ENCODE assay signal across 8 mouse cellular contexts in the genomic region with DNA sequence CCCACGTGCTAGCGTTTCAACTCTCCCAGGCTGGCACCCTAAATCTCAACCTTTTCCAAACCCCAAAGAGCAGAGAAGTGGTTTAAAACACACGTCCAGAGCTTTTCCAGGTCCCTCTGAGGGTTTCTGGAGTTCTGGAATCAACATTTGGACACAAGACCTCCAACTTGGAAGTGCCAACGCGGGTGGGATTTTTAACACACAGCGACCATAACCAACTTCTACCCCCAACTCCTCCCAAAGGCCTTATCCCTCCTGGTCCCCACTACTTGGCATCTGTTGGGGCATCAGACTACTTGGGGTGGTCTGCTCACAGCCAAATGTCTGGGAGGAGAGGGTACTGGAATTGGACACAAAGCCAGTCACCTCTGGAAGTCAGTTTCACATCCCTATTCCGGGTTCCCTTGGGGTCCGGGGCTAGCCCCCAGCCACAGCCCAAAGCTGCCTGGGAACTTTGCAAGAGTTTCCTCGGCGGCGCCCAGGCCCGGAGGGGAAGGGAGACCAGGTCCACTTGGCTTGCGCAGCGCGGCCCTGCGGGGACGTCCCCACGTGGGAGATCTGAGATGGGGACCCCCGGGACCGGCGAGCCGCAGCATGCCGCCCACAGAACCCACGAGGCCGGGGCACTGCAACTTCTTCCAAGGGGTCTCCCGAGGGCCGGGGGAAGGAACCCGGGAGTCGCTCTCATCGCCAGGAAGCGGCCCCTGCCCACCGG. TPM values are rescaled to one million over a fixed set of nuclear protein-coding genes. Genes with fewer than 3 reads are reported as not detected.
DNase-seq lines count a peak whose midpoint lies in the region; ATAC-seq lines count a peak whose summit lies in the region.

No protein-coding gene starts in this region.

- peak overlapping the region; percentile 90 for H3K4me2 ChIP-seq in embryonic facial prominence, embryonic 13.5 days
- peak overlapping the region; percentile 96 for H3K4me2 ChIP-seq in liver, embryonic 12.5 days

- H3K27ac ChIP-seq in embryonic facial prominence, embryonic 13.5 days: peak overlapping the region; percentile 99
- peak overlapping the region; percentile 93 for H3K27ac ChIP-seq in liver, embryonic 12.5 days

- peak; percentile 27 for DNase-seq in kidney, adult 9 months
- no peak for DNase-seq in kidney, adult 18-20 months
- DNase-seq in NIH3T3 (ENCODE audit: low read depth): peak; percentile 13
- peak; percentile 55 for DNase-seq in heart, postnatal 4 days
- DNase-seq in ovary, postnatal 36 days (ENCODE audit: low spot score): peak; percentile 52

- H3K4me3 ChIP-seq in embryonic facial prominence, embryonic 13.5 days: peak overlapping the region; percentile 93
- peak overlapping the region; percentile 96 for H3K4me3 ChIP-seq in liver, embryonic 12.5 days

- peak overlapping the region; percentile 100 for H3K9ac ChIP-seq in embryonic facial prominence, embryonic 13.5 days
- peak overlapping the region; percentile 98 for H3K9ac ChIP-seq in liver, embryonic 12.5 days

- no peaks in the 10 kb centered on the region for H3K9me3 ChIP-seq in embryonic facial prominence, embryonic 13.5 days
- no peaks in the 10 kb centered on the region for H3K9me3 ChIP-seq in liver, embryonic 12.5 days (replicated peaks)

- H3K4me1 ChIP-seq in embryonic facial prominence, embryonic 13.5 days: peaks cover 26% of the 10 kb centered on the region
- H3K4me1 ChIP-seq in liver, embryonic 12.5 days: peaks cover 48% of the 10 kb centered on the region

- peaks cover 20% of the 10 kb centered on the region for H3K36me3 ChIP-seq in embryonic facial prominence, embryonic 13.5 days
- H3K36me3 ChIP-seq in liver, embryonic 12.5 days: peaks cover 30% of the 10 kb centered on the region

- WGBS in embryonic facial prominence, embryonic 13.5 days: under 1% methylated on average over 32 of the region's 32 CpGs
- under 1% methylated on average over 31 of the region's 32 CpGs for WGBS in liver, embryonic 12.5 days (ENCODE audit: insufficient replicate concordance)

- no peak for ATAC-seq in embryonic facial prominence, embryonic 13.5 days (ENCODE audit: insufficient number of reproducible peaks, insufficient read depth, low FRiP score, low TSS enrichment, low read depth)
- no peak for ATAC-seq in liver, embryonic 12.5 days
- no peak for ATAC-seq in megakaryocyte progenitor cell, adult 5-6 weeks (replicated peaks; ENCODE audit: poor library complexity)

- H3K27me3 ChIP-seq in embryonic facial prominence, embryonic 13.5 days: no peaks in the 10 kb centered on the region
- H3K27me3 ChIP-seq in liver, embryonic 12.5 days (replicated peaks): no peaks in the 10 kb centered on the region

RNA-seq across cellular contexts. Expression of gene Cdk2ap1, which starts 9.7 kb away (rescaled TPM):
- polyA plus RNA-seq in embryonic facial prominence, embryonic 13.5 days (2015; fragmentation: Nextera tagmentation; extraction: Ambion mirVana): 40.1 and 43.8 TPM in 2 replicates
- total RNA-seq in heart, postnatal 4 days (2021): 100 to 1,000 TPM; 201 to 202 TPM
- 91.0 and 104 TPM in 2 replicates for polyA plus RNA-seq in liver, embryonic 12.5 days (2016; fragmentation: Nextera tagmentation; extraction: Ambion mirVana)
- total RNA-seq in megakaryocyte progenitor cell, adult 5-6 weeks (2015): 256 and 268 TPM in 2 replicates
- total RNA-seq in megakaryocyte progenitor cell, adult 5-6 weeks (2017): 174 and 218 TPM in 2 replicates

RNA-seq across cellular contexts. Expression of gene 2810006K23Rik, which starts 25.3 kb away (rescaled TPM):
- 17.7 and 19.4 TPM in 2 replicates for polyA plus RNA-seq in embryonic facial prominence, embryonic 13.5 days (2015; fragmentation: Nextera tagmentation; extraction: Ambion mirVana)
- total RNA-seq in heart, postnatal 4 days (2021): 10 to 100 TPM; 11.7 to 13.0 TPM
- polyA plus RNA-seq in liver, embryonic 12.5 days (2016; fragmentation: Nextera tagmentation; extraction: Ambion mirVana): 10.2 and 10.5 TPM in 2 replicates
- total RNA-seq in megakaryocyte progenitor cell, adult 5-6 weeks (2015): 12.8 and 15.7 TPM in 2 replicates
- 18.9 and 22.1 TPM in 2 replicates for total RNA-seq in megakaryocyte progenitor cell, adult 5-6 weeks (2017)

RNA-seq across cellular contexts. Expression of gene Mphosph9, which starts 25.4 kb away (rescaled TPM):
- 12.5 and 14.0 TPM in 2 replicates for polyA plus RNA-seq in embryonic facial prominence, embryonic 13.5 days (2015; fragmentation: Nextera tagmentation; extraction: Ambion mirVana)
- total RNA-seq in heart, postnatal 4 days (2021): 10 to 100 TPM; 12.1 to 13.9 TPM
- 8.5 and 8.7 TPM in 2 replicates for polyA plus RNA-seq in liver, embryonic 12.5 days (2016; fragmentation: Nextera tagmentation; extraction: Ambion mirVana)
- 16.6 and 18.3 TPM in 2 replicates for total RNA-seq in megakaryocyte progenitor cell, adult 5-6 weeks (2015)
- total RNA-seq in megakaryocyte progenitor cell, adult 5-6 weeks (2017): 18.9 and 25.2 TPM in 2 replicates
